Mouse (Mus musculus): ENCODE measurements around the gene Arhgap21.

Gene Arhgap21

GRCm38 (mm10) chr2:20801236-20801890 lies 167.3 kb downstream of the Arhgap21 start:
- DNase-seq (ENCODE audit: low read depth in 2 of 2, low spot score in 2 of 2): no peak

Data from CD8-positive naive resting alpha-beta T cell, adult 2 months (primary cell).